Mouse (Mus musculus) kidney, adult 2 months (tissue): ENCODE data around the gene Lin7a. TPM values are rescaled to one million over a fixed set of nuclear protein-coding genes. Genes with fewer than 3 reads are reported as not detected.

Source experiments
- DNase-seq: peaks from one replicate; pipeline ENCODE4 v3.0.0; 2021
- H3K27ac ChIP-seq: fragments of 200-500 bp; 2 replicates; pipeline ENCODE4 v1.5.1; 2012; ENCODE audit warnings: low read depth, low read length, control low read depth, inconsistent platforms; ENCODE audit not compliant: insufficient read depth
- H3K27me3 ChIP-seq: fragments of 200-500 bp; replicated peaks from 2 replicates; pipeline ENCODE4 v1.6.1; 2012; ENCODE audit warnings: mild to moderate bottlenecking, moderate library complexity, low read length, inconsistent platforms; ENCODE audit not compliant: control insufficient read depth, insufficient read depth
- H3K36me3 ChIP-seq: fragments of 200-500 bp; 2 replicates; pipeline ENCODE4 v1.6.1; 2012; ENCODE audit warnings: mild to moderate bottlenecking, moderate library complexity, low read length, inconsistent platforms; ENCODE audit not compliant: control insufficient read depth, insufficient read depth
- H3K4me1 ChIP-seq: fragments of 200-500 bp; 2 replicates; pipeline ENCODE4 v1.6.1; 2011; ENCODE audit warnings: low read length; ENCODE audit not compliant: control insufficient read depth, insufficient read depth
- H3K4me3 ChIP-seq: fragments of 200-500 bp; 2 replicates; pipeline ENCODE4 v1.5.1; 2011; ENCODE audit warnings: mild to moderate bottlenecking, low read depth, low read length, control low read depth; ENCODE audit not compliant: insufficient read depth
- CTCF ChIP-seq: fragments of 200-500 bp; conservative IDR thresholded peaks from 2 replicates; pipeline ENCODE4 v1.5.1; 2011; ENCODE audit warnings: low read depth, mild to moderate bottlenecking, control low read depth, low read length, moderate library complexity, mixed read lengths; ENCODE audit not compliant: insufficient read depth, insufficient read length
- POLR2A ChIP-seq: fragments of 200-500 bp; IDR thresholded peaks from one replicate; pipeline ENCODE4 v1.6.1; 2011; ENCODE audit warnings: low read depth, low read length, control low read depth
- WGBS: fragments of 180-500 bp; shearing (Covaris S2); methylation state at CpG from one replicate; pipeline ENCODE4 v1.1.7; 2018; 5-methylcytosine and 5-hydroxymethylcytosine counted together
- polyA plus RNA-seq: library from polyadenylated mRNA; depleted of rRNA; stranded (reverse); fragments of >200 nt; gene quantifications from 2 replicates; pipeline ENCODE4 v1.2.3, GENCODE M21; 2012

The Lin7a gene
- polyA plus RNA-seq, 1 experiment, result 1.6 TPM

- no peaks in the 10 kb centered on the region for H3K27me3 ChIP-seq
- no peak overlapping the region for H3K27ac ChIP-seq
- no peak overlapping the region for H3K4me3 ChIP-seq
- no peaks in the 10 kb centered on the region for H3K36me3 ChIP-seq
- no peaks in the 10 kb centered on the region for H3K4me1 ChIP-seq
- TF ChIP-seq CTCF (no peak), POLR2A (no peak)
- 70% methylated on average over 4 of the region's 4 CpGs for WGBS
- DNase-seq, result no peak
Measured at GRCm38 (mm10) chr10:107341151-107341550, 69.7 kb downstream of the Lin7a start.

GRCm38 (mm10) chr10:107344200-107344599 is 72.7 kb downstream of the Lin7a start:
- Histone ChIP-seq H3K36me3 (no peaks in the 10 kb centered on the region), H3K4me3 (no peak overlapping the region), H3K27ac (no peak overlapping the region), H3K4me1 (no peaks in the 10 kb centered on the region), H3K27me3 (no peaks in the 10 kb centered on the region)
- 39% methylated on average over 3 of the region's 3 CpGs for WGBS
- TF ChIP-seq POLR2A (no peak), CTCF (no peak)
- no peak for DNase-seq

GRCm38 (mm10) chr10:107347842-107348241 is 76.4 kb downstream of the Lin7a start:
- Histone ChIP-seq H3K27ac (no peak overlapping the region), H3K36me3 (no peaks in the 10 kb centered on the region), H3K27me3 (no peaks in the 10 kb centered on the region), H3K4me3 (no peak overlapping the region), H3K4me1 (no peaks in the 10 kb centered on the region)
- TF ChIP-seq POLR2A (no peak), CTCF (no peak)
- 86% methylated on average over 3 of the region's 3 CpGs for WGBS
- no peak for DNase-seq

- H3K36me3 ChIP-seq, result no peaks in the 10 kb centered on the region
- WGBS, result 78% methylated on average over 6 of the region's 6 CpGs
- no peak for TF ChIP-seq POLR2A
- no peak for TF ChIP-seq CTCF
- H3K27me3 ChIP-seq, result no peaks in the 10 kb centered on the region
- no peak overlapping the region for H3K27ac ChIP-seq
- DNase-seq, result no peak
- H3K4me1 ChIP-seq, result no peaks in the 10 kb centered on the region
- no peak overlapping the region for H3K4me3 ChIP-seq
Measured at GRCm38 (mm10) chr10:107351696-107352485, 80.4 kb downstream of the Lin7a start.

GRCm38 (mm10) chr10:107353483-107353882 is 82.0 kb downstream of the Lin7a start:
- Histone ChIP-seq H3K36me3 (no peaks in the 10 kb centered on the region), H3K27me3 (no peaks in the 10 kb centered on the region), H3K4me1 (no peaks in the 10 kb centered on the region), H3K4me3 (no peak overlapping the region), H3K27ac (no peak overlapping the region)
- TF ChIP-seq POLR2A (no peak), CTCF (no peak)
- no peak for DNase-seq
- 85% methylated on average over 3 of the region's 3 CpGs for WGBS

- H3K36me3 ChIP-seq, result no peaks in the 10 kb centered on the region
- TF ChIP-seq CTCF (no peak), POLR2A (no peak)
- H3K27me3 ChIP-seq, result no peaks in the 10 kb centered on the region
- H3K27ac ChIP-seq, result no peak overlapping the region
- no peak for DNase-seq
- no peak overlapping the region for H3K4me3 ChIP-seq
- 87% methylated on average over 6 of the region's 6 CpGs for WGBS
- no peaks in the 10 kb centered on the region for H3K4me1 ChIP-seq
Measured at GRCm38 (mm10) chr10:107358443-107359040, 87.1 kb downstream of the Lin7a start.

- no peaks in the 10 kb centered on the region for H3K4me1 ChIP-seq
- H3K27me3 ChIP-seq, result no peaks in the 10 kb centered on the region
- DNase-seq, result no peak
- no peak overlapping the region for H3K27ac ChIP-seq
- H3K36me3 ChIP-seq, result no peaks in the 10 kb centered on the region
- H3K4me3 ChIP-seq, result no peak overlapping the region
- no peak for TF ChIP-seq CTCF
- TF ChIP-seq POLR2A, result no peak
Measured at GRCm38 (mm10) chr10:107359296-107359695, 87.8 kb downstream of the Lin7a start.
